Mouse (Mus musculus) megakaryocyte, embryonic 14.5 days (primary cell): ENCODE results near the gene Scrn3. TPM values are rescaled to one million over a fixed set of nuclear protein-coding genes. Genes with fewer than 3 reads are reported as not detected.

Source experiments
- H3K27me3 ChIP-seq: replicated peaks from 2 replicates; pipeline ENCODE3; 2012; ENCODE audit warnings: inconsistent platforms
- H3K36me3 ChIP-seq: replicated peaks from 2 replicates; pipeline ENCODE3; 2012; ENCODE audit warnings: low read length, inconsistent platforms, mixed read lengths
- H3K4me1 ChIP-seq: 2 replicates; pipeline ENCODE4 v1.6.1; 2012; ENCODE audit warnings: inconsistent platforms
- H3K4me3 ChIP-seq: replicated peaks from 2 replicates; pipeline ENCODE3; 2012; ENCODE audit warnings: moderate library complexity, mild to moderate bottlenecking, inconsistent platforms
- H3K9me3 ChIP-seq: 2 replicates; pipeline ENCODE4 v1.6.1; 2012; ENCODE audit warnings: inconsistent platforms
- FLI1 ChIP-seq: IDR thresholded peaks from 2 replicates; pipeline ENCODE4 v1.6.1; 2012; ENCODE audit warnings: low read length, inconsistent platforms, mixed read lengths
- GATA1 ChIP-seq: IDR thresholded peaks from 3 replicates; pipeline ENCODE4 v1.6.1; 2012; ENCODE audit warnings: mixed read lengths, low read length, inconsistent platforms, borderline replicate concordance
- polyA plus RNA-seq: library from polyadenylated mRNA; stranded (reverse); fragments of >175 nt; gene quantifications from 2 replicates; pipeline ENCODE4 v1.2.3, GENCODE M21; 2012; ENCODE audit warnings: low replicate concordance; ENCODE audit not compliant: insufficient read depth

The Scrn3 gene
- polyA plus RNA-seq, 1 experiment = 0.10 TPM

- no peaks in the 10 kb centered on the region for H3K36me3 ChIP-seq
- H3K27me3 ChIP-seq = peaks cover 96% of the 10 kb centered on the region
These were observed 43.5 kb upstream of the Scrn3 start for GRCm38 (mm10) chr2:73268836-73269395.

DNA sequence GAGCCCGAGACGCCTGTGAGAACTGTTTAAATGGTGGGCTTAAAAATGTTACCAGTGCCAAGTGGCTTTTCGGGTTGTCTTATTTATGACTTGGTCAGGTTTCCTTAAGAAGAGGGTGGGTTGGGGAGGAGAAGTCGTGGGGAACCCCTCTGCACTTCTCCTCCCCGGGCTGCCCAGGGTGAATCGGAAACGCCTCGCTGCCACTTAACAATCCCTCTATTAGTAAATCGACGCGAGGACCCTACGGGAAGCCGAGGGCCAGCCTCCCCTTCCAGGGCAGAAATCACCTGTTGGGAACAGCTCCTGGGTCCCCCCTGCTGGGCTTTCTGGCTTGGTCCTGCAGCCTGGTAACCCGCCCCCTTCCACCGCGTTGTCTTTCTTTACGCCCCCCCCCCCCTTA, 42.7 kb upstream of the Scrn3 start:
- TF ChIP-seq GATA1 (no peak), FLI1 (no peak)
- H3K9me3 ChIP-seq = no peaks in the 10 kb centered on the region
- no peak overlapping the region for H3K4me3 ChIP-seq
- no peaks in the 10 kb centered on the region for H3K36me3 ChIP-seq
- peaks cover 96% of the 10 kb centered on the region for H3K27me3 ChIP-seq
- peaks cover 73% of the 10 kb centered on the region for H3K4me1 ChIP-seq

More at GRCm38 (mm10) chr2:73268836-73269395, 43.5 kb upstream of the Scrn3 start:
- TF ChIP-seq FLI1 = no peak
- TF ChIP-seq GATA1 = no peak
- Histone ChIP-seq H3K4me3 (no peak overlapping the region), H3K4me1 (peaks cover 73% of the 10 kb centered on the region), H3K9me3 (no peaks in the 10 kb centered on the region)

GRCm38 (mm10) chr2:73270071-73270592, 42.3 kb upstream of the Scrn3 start:
- H3K27me3 ChIP-seq = peaks cover 94% of the 10 kb centered on the region
- peaks cover 71% of the 10 kb centered on the region for H3K4me1 ChIP-seq
- no peaks in the 10 kb centered on the region for H3K9me3 ChIP-seq
- no peaks in the 10 kb centered on the region for H3K36me3 ChIP-seq
- peak overlapping the region; percentile 60 for H3K4me3 ChIP-seq
- TF ChIP-seq FLI1 (no peak), GATA1 (no peak)

- Histone ChIP-seq H3K4me1 (peaks cover 64% of the 10 kb centered on the region), H3K4me3 (peak overlapping the region; percentile 93), H3K9me3 (no peaks in the 10 kb centered on the region), H3K27me3 (peaks cover 92% of the 10 kb centered on the region), H3K36me3 (no peaks in the 10 kb centered on the region)
- TF ChIP-seq GATA1 = no peak
- no peak for TF ChIP-seq FLI1
These were observed 41.6 kb upstream of the Scrn3 start for GRCm38 (mm10) chr2:73270593-73271458.

- Histone ChIP-seq H3K4me1 (peaks cover 59% of the 10 kb centered on the region), H3K4me3 (peak within 1 kb of the TSS; percentile 93), H3K36me3 (no peaks in the 10 kb centered on the region), H3K27me3 (peaks cover 93% of the 10 kb centered on the region), H3K9me3 (no peaks in the 10 kb centered on the region)
- no peak for TF ChIP-seq FLI1
- TF ChIP-seq GATA1 = no peak
These were observed 40.8 kb upstream of the Scrn3 start, which contains the start of gene Sp9 for GRCm38 (mm10) chr2:73271459-73272161. Gene Sp9 (plus strand): TSS chr2:73271925.

- Histone ChIP-seq H3K36me3 (no peaks in the 10 kb centered on the region), H3K9me3 (no peaks in the 10 kb centered on the region), H3K4me3 (peak overlapping the region; percentile 93), H3K4me1 (peaks cover 67% of the 10 kb centered on the region), H3K27me3 (peaks cover 95% of the 10 kb centered on the region)
- TF ChIP-seq GATA1 (no peak), FLI1 (no peak)
These were observed 39.8 kb upstream of the Scrn3 start for GRCm38 (mm10) chr2:73272351-73273248.

GRCm38 (mm10) chr2:73273249-73274118, 38.9 kb upstream of the Scrn3 start:
- H3K4me1 ChIP-seq = peaks cover 66% of the 10 kb centered on the region
- TF ChIP-seq FLI1 (no peak), GATA1 (no peak)
- peaks cover 92% of the 10 kb centered on the region for H3K27me3 ChIP-seq
- no peaks in the 10 kb centered on the region for H3K9me3 ChIP-seq
- H3K4me3 ChIP-seq = peak overlapping the region; percentile 93
- no peaks in the 10 kb centered on the region for H3K36me3 ChIP-seq
